Mouse (Mus musculus) heart, postnatal 25 days (tissue): ENCODE results near the gene Rasgef1c. TPM values are rescaled to one million over a fixed set of nuclear protein-coding genes. Genes with fewer than 3 reads are reported as not detected.

Experiments used
- DNase-seq: peaks from one replicate; pipeline ENCODE4 v3.0.0; 2022; ENCODE audit warnings: low spot score
- intact Hi-C: fragments of 180-260 bp; cut with DNase I; formaldehyde crosslinking; loops from one replicate; pipeline ENCODE4 v1.15.1; 2025
- total RNA-seq, 2 experiments: library from RNA; stranded (reverse); gene quantifications; 2 replicates each; pipeline ENCODE4 v1.2.3; 2021

The Rasgef1c gene
- total RNA-seq, 2 experiments from 2014 or later, result 0.31 to 0.42 TPM

DNA sequence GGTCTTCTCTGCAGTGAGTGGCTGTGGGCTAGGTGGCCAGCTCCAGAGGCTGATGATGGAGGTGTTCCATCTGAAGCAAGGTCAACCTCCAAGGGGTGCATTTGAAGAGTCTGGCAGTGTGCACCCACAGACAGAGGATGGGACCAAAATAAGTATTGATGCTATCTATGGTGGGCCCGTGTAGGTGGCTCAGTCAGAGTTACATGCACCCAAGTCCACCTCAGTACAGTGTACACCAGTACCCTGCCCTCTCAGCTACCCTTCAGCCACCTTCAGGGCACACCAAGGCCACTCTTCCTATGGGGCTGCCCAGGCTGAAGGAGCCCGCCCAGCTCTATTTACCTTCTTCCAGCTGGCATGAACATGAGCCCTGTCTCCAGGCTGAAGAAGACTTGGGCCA, 68.1 kb downstream of the Rasgef1c start:
- intact Hi-C loops, result no loop called here
- DNase-seq, result no peak

DNA sequence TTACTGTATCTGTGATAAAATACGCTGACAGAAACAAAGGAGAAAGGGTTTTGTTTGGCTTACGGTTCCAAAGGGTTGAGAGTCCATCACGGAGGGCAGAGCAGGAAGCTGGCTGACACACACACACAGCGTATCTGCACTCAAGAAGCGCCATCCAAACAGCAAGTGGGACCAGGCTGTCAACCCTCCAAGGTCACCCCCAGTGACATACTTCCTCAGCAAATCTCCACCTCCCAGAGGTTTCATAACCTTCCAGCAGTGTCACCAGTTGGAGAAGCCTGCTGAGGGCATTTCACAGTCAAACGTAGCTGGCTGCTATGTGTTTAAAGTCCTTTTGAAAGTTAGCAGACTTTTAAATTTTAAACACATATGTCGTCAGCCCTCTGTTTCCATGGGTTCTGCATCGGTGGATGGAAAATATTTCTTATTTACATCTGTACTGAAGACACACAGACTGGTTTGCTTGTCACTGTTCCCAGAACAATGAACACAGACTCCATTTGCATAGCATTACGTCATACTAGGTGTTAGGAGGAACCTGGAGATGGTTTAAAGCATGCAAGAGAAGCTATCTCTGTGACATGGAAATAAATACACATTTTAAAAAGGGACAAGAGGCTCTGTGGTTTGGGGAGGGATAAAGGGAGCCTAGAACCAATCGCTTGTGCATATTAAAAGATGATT, 72.2 kb downstream of the Rasgef1c start:
- no peak for DNase-seq
- intact Hi-C loops, result no loop called here

DNA sequence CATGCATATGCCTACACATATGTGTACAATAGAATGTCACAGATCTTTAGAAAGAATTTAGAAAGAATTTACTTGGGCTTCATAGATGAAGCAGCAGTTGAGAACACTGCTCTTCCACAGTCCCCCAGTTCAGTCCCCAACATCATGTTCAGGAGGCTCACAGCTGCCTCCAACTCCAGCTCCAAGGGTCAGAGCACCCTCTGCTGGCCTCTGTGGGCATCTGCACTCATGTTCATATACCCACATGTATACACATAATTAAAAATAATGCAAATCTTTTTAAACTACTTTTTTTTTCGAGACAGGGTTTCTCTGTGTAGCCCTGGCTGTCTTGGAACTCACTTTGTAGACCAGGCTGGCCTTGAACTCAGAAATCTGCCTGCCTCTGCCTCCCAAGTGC, 73.0 kb downstream of the Rasgef1c start:
- no peak for DNase-seq
- intact Hi-C loops, result no loop called here

DNA sequence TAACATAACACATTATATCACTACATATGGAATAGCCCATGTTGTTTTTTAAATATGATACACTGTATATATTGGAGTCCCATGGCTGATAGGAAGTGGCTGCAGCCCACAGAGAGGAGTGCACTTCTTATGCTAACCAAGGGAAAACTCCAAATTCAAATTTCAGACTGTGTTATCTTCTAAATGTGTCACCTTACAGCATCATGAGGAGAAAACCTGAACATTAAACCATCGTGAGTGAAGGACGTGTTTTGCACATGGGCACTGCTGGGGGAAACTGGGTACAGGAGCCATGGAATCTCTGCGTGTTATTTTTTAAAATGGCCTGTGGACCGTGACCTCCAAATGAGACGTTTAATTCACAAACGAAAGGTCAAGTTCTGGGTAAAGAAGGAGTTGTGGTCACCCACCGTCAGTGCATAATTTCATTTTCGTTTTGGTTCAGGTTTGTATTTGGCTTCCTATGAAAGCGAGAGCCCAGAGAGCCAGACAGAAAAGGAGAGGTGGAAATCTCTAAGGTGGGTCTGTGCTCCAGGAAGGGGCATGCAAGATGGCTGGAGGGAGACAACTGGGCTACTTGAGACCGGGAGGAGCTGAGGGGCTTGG, 76.4 kb downstream of the Rasgef1c start:
- intact Hi-C loops, result no loop called here
- DNase-seq, result no peak

DNA sequence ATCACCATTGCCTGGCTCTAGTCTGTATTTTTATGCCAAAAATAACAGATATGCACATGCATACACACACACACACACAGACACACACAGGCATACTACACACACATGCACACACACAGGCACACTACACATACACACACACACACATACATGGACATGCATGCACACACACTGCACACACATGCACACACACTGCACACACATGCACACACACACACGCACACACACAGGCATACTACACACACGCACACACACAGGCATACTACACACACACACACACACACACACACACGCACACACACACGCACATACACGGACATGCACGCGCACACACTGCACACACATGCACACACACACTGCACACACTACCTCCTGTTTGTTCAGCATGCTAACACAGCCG, 77.3 kb downstream of the Rasgef1c start:
- DNase-seq, result no peak
- intact Hi-C loops, result no loop called here

DNA sequence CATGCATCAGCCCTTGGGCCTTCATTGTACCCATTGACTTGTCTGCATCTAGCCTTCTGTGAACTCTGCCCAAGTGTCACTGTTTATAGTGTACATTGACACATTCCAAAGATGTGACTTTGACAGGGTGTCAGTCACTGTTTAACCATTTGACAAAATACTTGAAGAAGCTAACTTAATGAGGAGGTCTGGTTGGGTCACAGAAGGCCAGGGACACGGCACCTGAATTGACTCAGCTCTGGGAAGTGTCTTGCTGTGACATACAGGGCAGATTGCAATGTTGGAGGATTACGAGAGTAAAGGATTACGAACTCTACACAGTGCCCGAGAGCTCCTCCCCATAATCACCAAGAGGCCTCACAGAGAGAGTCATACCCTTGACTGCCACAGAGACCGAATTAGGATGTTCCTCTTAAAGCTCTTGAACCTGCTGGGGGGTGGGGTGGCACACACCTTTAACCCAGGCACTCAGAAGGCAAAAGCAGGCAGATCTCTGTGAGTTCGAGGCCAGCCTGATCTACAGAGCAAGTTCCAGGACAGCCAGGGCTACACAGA, 79.1 kb downstream of the Rasgef1c start:
- no peak for DNase-seq
- intact Hi-C loops, result no loop called here

DNA sequence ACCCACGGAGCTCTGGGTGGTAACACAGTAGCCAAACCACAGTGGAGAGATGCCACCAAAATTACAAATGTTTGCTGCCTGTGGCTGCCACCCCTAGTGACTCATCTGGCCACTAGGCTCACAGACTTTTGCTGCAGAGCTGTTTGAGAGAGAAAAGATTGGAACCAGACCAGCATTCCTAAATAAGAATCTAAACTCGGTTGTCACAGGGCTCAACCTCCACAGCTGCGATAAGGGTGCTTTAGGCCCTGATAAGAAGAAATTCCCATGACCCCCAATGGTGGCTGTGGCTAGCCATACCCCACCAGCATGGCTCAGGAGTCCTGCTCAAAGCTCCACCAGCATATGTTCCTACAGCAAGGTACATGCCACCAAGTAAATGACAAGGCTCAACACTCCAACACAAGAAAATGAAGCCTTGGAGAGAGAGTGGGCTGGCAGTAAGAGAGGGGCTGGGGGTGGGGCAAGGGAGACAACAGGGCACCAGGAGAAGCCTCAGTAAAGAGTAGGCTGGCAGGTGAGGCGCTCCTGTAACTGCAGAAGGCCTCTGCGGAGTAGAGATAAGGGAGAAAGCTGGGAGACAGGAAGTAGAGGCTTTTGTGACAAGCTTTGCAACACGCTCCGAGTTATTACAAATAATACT, 79.8 kb downstream of the Rasgef1c start:
- intact Hi-C loops, result no loop called here

DNA sequence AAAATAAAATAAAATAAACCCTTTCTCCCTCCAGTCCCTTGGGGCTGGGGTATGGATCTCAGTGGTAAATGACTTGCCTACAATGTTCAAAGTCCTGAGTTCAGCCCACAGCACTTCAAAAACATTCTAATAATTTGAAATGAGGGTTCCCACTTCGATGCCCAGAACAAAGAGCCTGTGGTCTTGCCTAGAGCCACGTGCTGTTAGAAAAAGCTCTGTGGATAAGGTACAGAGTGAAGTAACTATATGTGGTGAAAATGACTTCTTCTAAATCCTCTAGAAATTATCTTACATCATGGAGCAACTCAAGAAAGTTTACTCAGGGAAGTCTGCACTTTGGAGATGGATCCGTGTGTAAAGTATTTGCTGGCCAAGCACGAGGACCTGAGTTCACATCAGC, 80.5 kb downstream of the Rasgef1c start:
- DNase-seq, result no peak
- intact Hi-C loops, result no loop called here

More for the DNA sequence above, 79.8 kb downstream of the Rasgef1c start:
- DNase-seq, result no peak

DNA sequence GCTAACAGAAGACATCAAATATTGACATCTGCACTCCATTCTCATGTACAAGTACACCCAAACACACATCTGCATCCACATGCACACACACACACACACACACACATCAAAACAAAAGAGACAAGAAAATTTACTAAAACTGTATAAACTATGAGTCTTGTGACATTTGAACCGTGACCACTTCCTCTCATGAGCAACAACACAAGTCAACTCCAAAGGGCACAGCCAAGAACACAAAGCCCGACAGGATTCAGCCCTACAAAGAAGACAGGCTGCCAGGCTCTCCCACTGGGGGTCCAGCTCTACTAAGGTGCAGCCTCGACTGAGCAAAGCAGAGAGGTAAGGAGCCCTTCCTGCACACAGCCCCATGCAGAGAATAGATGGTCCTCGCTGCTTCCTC, 81.2 kb downstream of the Rasgef1c start:
- no peak for DNase-seq
- intact Hi-C loops, result no loop called here

DNA sequence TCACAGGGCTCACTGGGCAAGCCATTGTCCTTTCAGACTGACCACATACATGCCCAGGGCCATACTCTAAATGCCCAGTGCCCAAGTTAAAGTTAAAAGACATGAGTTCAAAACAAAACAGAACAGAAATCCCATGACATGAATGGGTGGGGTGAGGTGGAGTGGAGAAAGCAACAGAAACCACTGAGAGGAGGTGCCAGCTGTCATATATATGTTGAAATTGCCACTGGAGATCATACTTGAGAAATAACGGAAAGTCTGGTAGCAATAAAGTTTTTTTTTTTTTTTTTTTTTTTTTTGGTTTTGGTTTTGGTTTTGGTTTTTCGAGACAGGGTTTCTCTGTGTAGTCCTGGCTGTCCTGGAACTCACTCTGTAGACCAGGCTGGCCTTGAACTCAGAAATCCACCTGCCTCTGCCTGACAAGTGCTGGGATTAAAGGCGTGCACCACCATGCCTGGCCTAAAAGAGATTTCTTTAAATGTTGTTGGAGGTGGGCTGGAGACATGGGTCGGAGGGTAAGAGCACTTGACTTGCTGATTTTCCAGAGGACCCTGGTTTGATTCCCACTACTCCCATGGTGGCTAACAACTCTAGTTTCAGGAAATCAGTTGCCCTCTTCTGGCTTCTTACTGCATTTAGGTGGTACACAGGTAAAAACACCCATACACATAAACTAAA, 82.4 kb downstream of the Rasgef1c start:
- intact Hi-C loops, result no loop called here
- DNase-seq, result no peak

DNA sequence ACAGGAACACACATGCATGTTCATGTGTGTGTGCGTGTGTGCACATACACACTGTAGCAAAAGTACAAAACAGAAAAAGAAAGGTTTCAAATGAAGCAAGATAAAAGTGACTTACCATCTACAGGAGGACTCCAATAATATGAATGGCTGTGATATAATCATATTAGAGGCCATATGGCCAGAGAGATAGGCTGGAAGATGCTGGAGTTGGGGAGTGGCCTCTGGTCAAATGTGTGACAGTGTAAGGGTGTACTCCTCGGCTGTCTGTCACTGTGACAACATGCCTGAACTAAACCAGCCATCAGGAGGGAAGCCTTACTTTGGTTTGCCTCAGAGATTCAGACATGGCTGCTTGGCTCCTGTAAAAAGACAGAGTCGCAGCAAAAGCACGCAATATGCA, 83.4 kb downstream of the Rasgef1c start:
- intact Hi-C loops, result loop anchor here (5.0 kb wide), 1 partner anchor 247 kb away; no protein-coding TSS in a partner anchor
- DNase-seq, result no peak

DNA sequence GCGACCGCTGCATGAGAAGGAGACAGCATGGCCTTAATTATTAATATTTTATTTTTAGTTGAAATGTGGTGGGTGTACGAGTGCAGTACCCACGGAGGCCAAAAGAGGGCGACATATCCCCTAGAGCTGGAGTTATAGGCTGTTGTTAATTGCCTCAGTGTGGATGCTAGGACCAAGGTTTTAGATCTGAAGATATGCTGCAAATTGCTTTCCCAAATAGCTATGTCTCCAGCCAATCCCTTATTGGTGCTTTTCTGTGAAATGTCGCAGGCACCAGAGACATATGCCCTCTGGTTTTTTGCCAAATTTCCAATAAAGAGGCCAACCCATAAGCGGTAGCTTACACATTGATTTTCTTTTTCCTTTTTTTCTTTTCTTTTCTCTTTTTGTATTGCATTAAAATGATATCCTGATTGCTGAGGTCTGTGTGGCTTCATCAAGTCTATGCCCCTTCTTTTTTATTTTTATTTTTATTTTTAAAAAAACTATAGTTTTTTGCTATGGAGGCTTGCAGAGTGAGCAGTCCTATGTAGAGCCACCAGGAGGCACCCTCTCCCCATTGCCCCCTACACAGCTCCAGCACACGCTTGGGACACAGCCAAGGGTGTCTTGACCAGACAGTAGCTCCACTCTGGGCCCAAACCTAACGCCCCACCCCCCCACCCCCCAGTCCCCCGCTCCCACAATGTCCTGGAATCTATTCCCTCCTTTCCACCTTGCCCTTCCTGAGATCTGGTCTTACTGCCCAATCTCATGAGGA, 84.8 kb downstream of the Rasgef1c start:
- DNase-seq, result no peak
- intact Hi-C loops, result loop anchor here (1.0 to 5.0 kb wide), 2 partner anchors 144 to 246 kb away; no protein-coding TSS in a partner anchor

DNA sequence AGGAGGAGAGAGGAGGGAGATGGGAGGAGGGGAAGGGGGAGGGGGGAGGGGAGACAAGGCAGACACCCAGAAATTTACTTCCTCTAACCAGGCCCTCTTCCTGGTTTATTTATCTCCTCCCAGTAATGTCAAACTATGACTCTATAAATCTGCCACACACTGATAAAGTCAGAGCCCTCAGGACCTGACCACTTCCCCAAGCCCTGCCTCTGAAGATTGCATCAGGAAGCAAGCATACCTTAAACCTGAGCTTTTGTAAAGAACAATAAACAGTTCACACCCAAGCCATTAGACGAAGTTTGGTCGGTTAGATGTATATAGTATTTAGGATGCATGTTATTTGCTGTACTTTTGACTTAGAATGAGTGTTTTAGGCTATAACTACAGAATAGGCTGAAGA, 92.9 kb downstream of the Rasgef1c start:
- no peak for DNase-seq
- intact Hi-C loops, result no loop called here

DNA sequence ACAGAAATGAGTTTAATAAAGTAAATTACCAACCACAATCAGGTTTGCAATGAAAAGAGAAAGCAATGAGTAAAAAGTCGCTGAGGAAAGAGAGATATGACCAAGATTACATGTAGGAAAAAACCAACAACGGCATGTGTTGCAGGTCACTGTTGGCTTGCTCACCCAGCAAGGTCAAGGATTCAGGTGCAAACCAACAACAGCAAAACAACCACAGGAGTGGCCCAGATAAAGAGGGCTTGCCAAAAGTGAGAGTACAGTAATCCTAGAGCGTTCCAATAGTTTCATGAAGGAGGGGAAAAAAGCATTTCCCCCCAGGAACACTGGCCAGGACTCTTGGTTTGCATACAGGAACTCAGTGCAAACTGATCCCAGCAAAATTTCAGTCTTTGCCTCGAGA, 94.8 kb downstream of the Rasgef1c start:
- DNase-seq, result no peak
- intact Hi-C loops, result no loop called here

DNA sequence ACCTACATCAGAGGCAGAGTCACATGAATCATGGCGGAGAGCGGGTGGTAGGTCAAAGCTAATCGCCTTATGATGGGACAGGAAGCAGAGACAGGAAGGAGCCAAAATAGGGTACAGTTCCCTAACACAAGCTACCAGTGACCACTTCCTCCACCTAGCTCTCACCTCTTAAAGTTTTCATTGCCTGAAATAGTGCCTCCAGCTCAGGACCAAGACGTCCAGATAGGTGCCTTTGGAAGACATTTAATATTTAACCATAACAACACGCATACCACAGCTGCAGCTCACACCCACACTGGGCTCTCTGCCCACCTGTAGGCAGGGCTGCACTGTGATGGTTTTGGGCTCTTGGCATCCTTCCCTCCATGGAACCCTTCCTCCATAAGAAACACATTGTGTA, 95.7 kb downstream of the Rasgef1c start:
- intact Hi-C loops, result no loop called here
- DNase-seq, result no peak

DNA sequence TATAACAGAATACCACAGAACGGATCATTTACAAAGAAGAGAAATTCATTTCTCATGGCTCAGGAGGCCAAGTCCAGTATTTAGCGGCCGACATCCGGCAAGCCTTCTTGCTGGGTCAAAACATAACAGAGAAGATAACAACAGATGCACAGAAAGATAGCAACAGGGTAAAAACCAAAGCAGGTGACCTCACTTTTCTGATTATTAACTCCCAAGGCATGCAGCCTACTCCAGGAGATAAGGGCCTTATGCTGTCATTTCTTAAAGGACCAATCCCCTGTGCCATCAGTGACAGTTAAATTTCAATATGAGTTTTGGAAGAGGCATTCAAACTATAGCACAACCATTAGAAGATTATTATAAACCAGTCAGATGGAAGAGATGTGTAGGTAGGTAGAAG, 101.2 kb downstream of the Rasgef1c start:
- intact Hi-C loops, result no loop called here
- DNase-seq, result no peak

DNA sequence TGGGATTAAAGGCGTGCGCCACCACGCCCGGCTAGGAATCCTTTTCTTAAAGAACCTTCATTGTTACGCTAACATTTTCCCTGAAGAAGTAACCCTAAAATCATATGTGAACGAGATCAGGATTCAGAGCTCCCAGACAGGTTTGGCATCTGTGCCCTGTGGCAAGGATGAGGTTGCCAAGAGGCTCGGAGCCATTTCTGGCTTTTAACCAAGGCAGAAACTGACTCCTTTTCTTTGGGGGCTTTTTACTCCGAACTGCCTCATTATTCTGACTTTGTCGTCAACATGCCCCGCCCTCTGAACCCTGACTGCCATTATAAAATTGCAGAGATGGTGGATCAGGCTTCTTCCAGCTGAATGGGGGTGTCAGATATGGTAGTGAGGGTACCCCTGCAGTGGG, 106.1 kb downstream of the Rasgef1c start:
- DNase-seq, result no peak
- intact Hi-C loops, result no loop called here

DNA sequence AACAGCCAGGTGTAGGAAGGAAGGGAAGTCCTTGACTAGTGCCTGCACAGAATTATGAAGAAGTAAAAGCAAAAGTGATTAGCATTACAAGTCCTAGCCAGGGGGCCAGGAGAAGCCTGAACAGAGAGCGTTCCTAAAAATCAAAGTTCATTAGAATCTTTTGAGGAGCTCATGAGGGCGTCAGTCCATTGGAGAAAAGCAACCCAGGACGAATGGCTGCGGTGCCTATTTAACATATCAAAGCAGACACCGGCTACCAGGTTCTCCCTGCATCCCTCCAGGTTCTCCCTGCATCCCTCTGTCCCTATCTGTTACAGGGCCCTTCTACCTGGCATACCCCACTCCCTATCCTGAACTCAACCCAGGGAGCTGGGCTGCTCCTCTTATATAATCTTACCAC, 106.6 kb downstream of the Rasgef1c start:
- intact Hi-C loops, result no loop called here
- DNase-seq, result no peak

DNA sequence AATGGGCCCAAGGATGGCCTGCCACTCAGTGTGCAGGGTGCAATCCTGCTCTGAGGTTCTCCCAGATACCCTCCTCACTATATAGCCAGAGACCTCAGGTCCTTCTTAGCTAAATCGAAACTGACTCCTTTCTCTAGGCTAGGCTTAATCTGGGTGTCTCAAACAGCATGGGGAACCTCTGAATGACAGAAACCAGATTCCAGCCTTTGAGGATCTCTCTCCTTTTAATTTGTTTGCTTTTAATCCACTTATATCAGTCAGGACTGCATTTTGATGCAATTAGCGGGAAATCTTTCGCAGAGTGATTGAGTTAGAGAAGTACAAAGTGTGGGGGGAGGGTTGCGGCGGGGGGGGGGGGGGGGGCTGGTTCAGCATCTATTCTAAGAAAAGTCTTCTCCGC, 111.4 kb downstream of the Rasgef1c start:
- intact Hi-C loops, result no loop called here
- no peak for DNase-seq

DNA sequence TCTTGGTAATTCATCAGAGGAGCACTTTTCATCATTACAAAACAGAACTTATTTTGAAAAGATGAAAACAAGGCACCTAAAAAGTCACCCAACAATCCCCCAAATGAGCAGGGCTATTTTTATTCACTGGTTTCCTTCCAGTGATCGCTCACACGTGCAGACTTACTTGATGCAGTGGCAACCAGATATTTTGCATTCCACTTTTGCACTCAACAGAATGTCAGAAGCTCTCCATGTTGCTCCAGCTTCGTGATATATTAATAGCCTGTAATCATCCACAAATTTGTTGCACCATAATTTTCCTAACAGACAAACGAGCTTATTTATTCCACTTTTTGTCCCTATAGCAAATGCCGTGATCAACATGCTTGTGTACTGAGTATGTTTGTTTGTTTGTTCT, 114.9 kb downstream of the Rasgef1c start:
- intact Hi-C loops, result no loop called here

More for the DNA sequence above, 114.9 kb downstream of the Rasgef1c start:
- DNase-seq, result no peak
